Mouse (Mus musculus) midbrain, embryonic 14.5 days (tissue): ENCODE results near the gene Atg10. TPM values are rescaled to one million over a fixed set of nuclear protein-coding genes. Genes with fewer than 3 reads are reported as not detected.

Source experiments
- ATAC-seq: fragments of 200-750 bp; cut with Nextera tagmentation; 2 replicates; pipeline ENCODE4 v1.8.0; 2017; ENCODE audit warnings: moderate number of reproducible peaks, moderate library complexity; ENCODE audit not compliant: low FRiP score, low TSS enrichment
- DNase-seq: peaks from one replicate; pipeline ENCODE4 v3.0.0-alpha.2; 2015
- H3K27ac ChIP-seq: fragments of 300-500 bp; sonication (generic); replicated peaks from 2 replicates; pipeline ENCODE4 v1.5.1; 2014; ENCODE audit warnings: mild to moderate bottlenecking, low read depth, low read length, moderate library complexity
- H3K27me3 ChIP-seq: fragments of 300-500 bp; sonication (generic); 2 replicates; pipeline ENCODE4 v1.6.1; 2014; ENCODE audit warnings: low read length, control low read depth, mixed read lengths; ENCODE audit not compliant: control insufficient read depth, insufficient read depth
- H3K36me3 ChIP-seq: fragments of 300-500 bp; sonication (generic); 2 replicates; pipeline ENCODE4 v1.6.1; 2014; ENCODE audit warnings: low read length, control low read depth; ENCODE audit not compliant: control insufficient read depth, insufficient read depth
- H3K4me1 ChIP-seq: fragments of 300-500 bp; sonication (generic); 2 replicates; pipeline ENCODE4 v1.6.1; 2014; ENCODE audit warnings: mild to moderate bottlenecking, antibody characterized with exemption, low read length, control low read depth; ENCODE audit not compliant: control insufficient read depth, insufficient read depth
- H3K4me2 ChIP-seq: fragments of 300-500 bp; sonication (generic); 2 replicates; pipeline ENCODE4 v1.6.1; 2014; ENCODE audit warnings: mild to moderate bottlenecking, low read length, moderate library complexity
- H3K4me3 ChIP-seq: fragments of 300-500 bp; sonication (generic); replicated peaks from 2 replicates; pipeline ENCODE4 v1.5.1; 2014; ENCODE audit warnings: low read depth, low read length
- H3K9ac ChIP-seq: fragments of 300-500 bp; sonication (generic); replicated peaks from 2 replicates; pipeline ENCODE4 v1.6.1; 2014; ENCODE audit warnings: mild to moderate bottlenecking, low read length, moderate library complexity
- H3K9me3 ChIP-seq: fragments of 300-500 bp; sonication (generic); 2 replicates; pipeline ENCODE4 v1.6.1; 2016; ENCODE audit warnings: low read length, control low read depth, mixed read lengths; ENCODE audit not compliant: control insufficient read depth
- WGBS: fragments of 180-500 bp; shearing (Covaris S2); extraction: QIAGEN DNeasy Blood & Tissue Kit; methylation state at CpG from one replicate; pipeline ENCODE4 v1.1.7; 2014; 5-methylcytosine and 5-hydroxymethylcytosine counted together
- polyA plus RNA-seq: library from polyadenylated mRNA; unstranded; fragments of >200 nt; fragmentation: Nextera tagmentation; extraction: Ambion mirVana; gene quantifications from 2 replicates; pipeline ENCODE4 v1.2.1, GENCODE M21; 2014

Atg10 gene
- polyA plus RNA-seq, 1 experiment from 2014 or later: 14.5 TPM

DNA sequence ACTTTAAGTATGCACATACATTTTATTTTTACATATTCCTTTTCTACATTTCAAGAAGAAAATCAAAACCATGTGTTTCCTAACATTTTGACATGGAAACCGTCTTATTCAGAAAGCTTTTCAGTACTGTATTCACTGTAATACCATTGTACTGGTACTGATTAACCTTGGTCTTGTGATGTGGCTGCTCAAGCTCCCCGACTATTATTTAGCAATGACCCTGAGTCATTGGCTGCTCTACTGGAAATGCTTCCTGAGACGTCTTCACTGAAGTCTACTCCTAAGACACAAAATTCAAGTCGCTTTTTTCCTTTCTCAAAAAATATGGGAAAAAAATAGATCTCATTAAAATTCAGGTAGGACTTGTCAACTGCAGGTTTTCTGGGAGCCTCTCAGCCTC is 105.6 kb downstream of the Atg10 start:
- WGBS: 92% methylated on average over 4 of the region's 4 CpGs

DNA sequence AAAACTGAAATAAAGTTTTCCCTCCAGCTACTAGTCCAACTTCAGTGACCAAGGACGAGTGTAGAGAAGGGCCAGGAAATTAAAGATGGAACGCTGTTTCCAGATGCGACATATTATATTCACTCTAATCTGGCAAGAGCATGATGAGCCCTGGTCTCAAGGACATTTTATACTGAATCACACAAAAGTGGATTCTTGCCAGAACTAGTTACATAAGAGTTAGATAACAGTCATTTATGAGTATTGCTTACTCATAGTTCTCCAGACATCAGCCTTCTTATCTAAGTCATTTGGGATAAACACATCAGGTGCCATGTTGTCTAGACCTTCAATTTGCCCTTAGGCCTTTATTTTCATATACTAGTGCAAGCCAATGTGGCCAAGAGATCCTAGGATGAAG is 108.9 kb downstream of the Atg10 start:
- 94% methylated on average over 3 of the region's 3 CpGs for WGBS
- DNase-seq: no peak
- H3K27me3 ChIP-seq: no peaks in the 10 kb centered on the region
- no peaks in the 10 kb centered on the region for H3K4me1 ChIP-seq
- H3K9ac ChIP-seq: no peak overlapping the region
- no peaks in the 10 kb centered on the region for H3K36me3 ChIP-seq
- no peaks in the 10 kb centered on the region for H3K9me3 ChIP-seq
- H3K27ac ChIP-seq: no peak overlapping the region
- H3K4me2 ChIP-seq: no peak overlapping the region
- H3K4me3 ChIP-seq: no peak overlapping the region
- ATAC-seq: no peak

More for the DNA sequence above, 105.6 kb downstream of the Atg10 start:
- H3K36me3 ChIP-seq: no peaks in the 10 kb centered on the region
- no peaks in the 10 kb centered on the region for H3K27me3 ChIP-seq
- H3K9ac ChIP-seq: no peak overlapping the region
- no peak overlapping the region for H3K27ac ChIP-seq
- H3K4me2 ChIP-seq: no peak overlapping the region
- H3K4me3 ChIP-seq: no peak overlapping the region
- H3K4me1 ChIP-seq: no peaks in the 10 kb centered on the region
- DNase-seq (no peak), ATAC-seq (no peak)
- H3K9me3 ChIP-seq: no peaks in the 10 kb centered on the region

DNA sequence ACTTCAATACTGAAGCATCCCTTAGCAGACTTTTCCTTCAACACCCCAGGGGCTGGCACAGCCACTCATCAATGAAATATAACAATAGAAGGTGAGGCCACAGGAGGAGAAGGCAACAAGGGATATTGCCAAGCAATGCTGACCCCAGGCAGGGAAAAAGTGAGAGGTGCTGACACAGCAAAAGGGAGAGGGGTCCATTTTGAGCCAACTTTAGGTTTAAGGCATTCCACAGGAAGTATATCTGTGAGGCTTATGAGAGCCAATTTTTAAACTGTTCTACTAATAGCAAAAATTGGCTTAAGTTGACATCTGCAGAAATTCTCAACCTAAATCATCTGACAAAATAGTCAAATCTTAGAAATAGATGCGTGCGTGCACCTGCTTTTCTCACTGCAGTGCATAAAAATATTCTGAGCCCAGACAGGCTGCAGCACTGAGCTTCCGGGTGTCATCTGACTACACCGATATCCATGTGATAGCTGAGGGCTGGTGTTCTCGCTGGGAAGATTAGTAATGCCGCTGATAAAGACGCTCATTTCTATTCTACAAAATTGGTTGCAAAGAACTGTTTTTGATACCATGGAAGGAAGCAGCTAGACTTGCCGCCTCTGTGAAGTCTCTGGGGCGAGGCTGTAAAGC is 116.3 kb downstream of the Atg10 start:
- ATAC-seq (no peak), DNase-seq (no peak)
- H3K4me1 ChIP-seq: no peaks in the 10 kb centered on the region
- no peak overlapping the region for H3K27ac ChIP-seq
- H3K9me3 ChIP-seq: no peaks in the 10 kb centered on the region
- no peaks in the 10 kb centered on the region for H3K36me3 ChIP-seq
- no peak overlapping the region for H3K4me3 ChIP-seq
- WGBS: 87% methylated on average over 9 of the region's 9 CpGs
- H3K27me3 ChIP-seq: no peaks in the 10 kb centered on the region
- no peak overlapping the region for H3K9ac ChIP-seq
- H3K4me2 ChIP-seq: no peak overlapping the region

DNA sequence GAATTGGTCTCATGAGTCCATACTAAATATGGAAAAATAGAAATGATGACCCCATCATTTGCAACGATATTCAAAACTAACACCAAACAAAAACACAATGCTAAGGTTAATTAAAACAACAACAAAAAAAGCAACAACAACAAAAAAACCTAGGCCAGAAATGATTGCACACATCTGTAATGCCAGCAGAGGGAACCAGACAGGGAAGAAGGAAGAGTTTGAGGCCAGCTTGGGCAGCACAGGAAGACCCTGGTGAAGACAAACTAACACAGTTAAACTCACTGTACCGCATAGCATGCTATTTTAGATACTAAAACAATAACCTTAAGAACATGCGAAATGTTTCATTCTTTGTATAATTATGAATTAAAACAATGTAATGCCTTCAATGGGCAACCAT is 121.5 kb downstream of the Atg10 start:
- H3K9me3 ChIP-seq: no peaks in the 10 kb centered on the region
- DNase-seq (no peak), ATAC-seq (no peak)
- no peak overlapping the region for H3K27ac ChIP-seq
- H3K4me2 ChIP-seq: no peak overlapping the region
- H3K36me3 ChIP-seq: no peaks in the 10 kb centered on the region
- 91% methylated on average over 3 of the region's 3 CpGs for WGBS
- no peaks in the 10 kb centered on the region for H3K4me1 ChIP-seq
- H3K4me3 ChIP-seq: no peak overlapping the region
- no peak overlapping the region for H3K9ac ChIP-seq
- H3K27me3 ChIP-seq: no peaks in the 10 kb centered on the region

DNA sequence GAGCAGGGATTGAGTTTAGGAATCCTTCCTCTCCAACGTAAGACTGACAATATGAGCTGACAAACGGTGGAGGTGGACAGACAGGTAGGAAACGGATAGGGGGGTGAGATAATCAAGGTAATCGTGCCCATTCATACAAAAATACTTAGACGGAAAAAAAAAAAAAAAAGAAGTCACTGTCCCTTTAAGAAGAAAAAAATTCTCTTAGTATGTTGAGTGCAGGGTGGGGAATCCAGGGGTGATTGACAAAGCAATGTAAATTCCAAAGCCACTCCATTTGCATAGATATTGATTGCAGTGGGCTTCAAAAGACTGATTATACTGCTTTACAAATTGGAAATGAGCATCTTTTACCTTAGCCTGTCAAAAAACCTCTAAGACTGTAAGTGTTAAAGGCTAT is 123.4 kb downstream of the Atg10 start:
- H3K9ac ChIP-seq: no peak overlapping the region
- no peaks in the 10 kb centered on the region for H3K9me3 ChIP-seq
- H3K4me1 ChIP-seq: no peaks in the 10 kb centered on the region
- H3K4me2 ChIP-seq: no peak overlapping the region
- no peak overlapping the region for H3K27ac ChIP-seq
- ATAC-seq (no peak), DNase-seq (peak; percentile 25)
- 78% methylated on average over 5 of the region's 5 CpGs for WGBS
- H3K4me3 ChIP-seq: no peak overlapping the region
- no peaks in the 10 kb centered on the region for H3K27me3 ChIP-seq
- H3K36me3 ChIP-seq: no peaks in the 10 kb centered on the region

DNA sequence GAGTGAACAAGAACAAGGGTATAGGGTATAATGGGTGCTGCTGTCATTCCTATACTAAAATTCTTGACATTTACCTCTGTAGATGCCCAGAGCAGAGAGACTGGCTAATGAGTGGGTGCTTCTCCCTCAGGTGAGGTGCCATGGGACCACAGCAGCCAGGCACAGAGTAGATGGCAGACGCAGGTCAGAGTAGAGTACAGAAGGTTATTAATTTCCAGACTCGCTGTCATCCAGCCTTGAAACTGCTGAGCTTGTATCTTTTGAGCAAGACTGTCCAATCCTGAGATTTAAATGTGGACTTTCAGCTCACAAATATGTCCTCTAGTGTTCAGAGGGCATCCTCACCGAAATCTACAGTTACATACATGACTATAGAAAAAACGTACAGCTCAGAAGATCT is 128.9 kb downstream of the Atg10 start:
- no peaks in the 10 kb centered on the region for H3K36me3 ChIP-seq
- WGBS: 92% methylated on average over 4 of the region's 4 CpGs
- 0 out of 2 replicates have a peak overlapping the region, but pooled peaks have one; percentile 5 for H3K27ac ChIP-seq
- peaks cover 8% of the 10 kb centered on the region; the same call in 1 of the 2 replicates for H3K4me1 ChIP-seq
- DNase-seq (no peak), ATAC-seq (no peak)
- no peaks in the 10 kb centered on the region for H3K27me3 ChIP-seq
- H3K4me2 ChIP-seq: no peak overlapping the region
- no peaks in the 10 kb centered on the region for H3K9me3 ChIP-seq
- H3K4me3 ChIP-seq: no peak overlapping the region
- H3K9ac ChIP-seq: no peak overlapping the region

DNA sequence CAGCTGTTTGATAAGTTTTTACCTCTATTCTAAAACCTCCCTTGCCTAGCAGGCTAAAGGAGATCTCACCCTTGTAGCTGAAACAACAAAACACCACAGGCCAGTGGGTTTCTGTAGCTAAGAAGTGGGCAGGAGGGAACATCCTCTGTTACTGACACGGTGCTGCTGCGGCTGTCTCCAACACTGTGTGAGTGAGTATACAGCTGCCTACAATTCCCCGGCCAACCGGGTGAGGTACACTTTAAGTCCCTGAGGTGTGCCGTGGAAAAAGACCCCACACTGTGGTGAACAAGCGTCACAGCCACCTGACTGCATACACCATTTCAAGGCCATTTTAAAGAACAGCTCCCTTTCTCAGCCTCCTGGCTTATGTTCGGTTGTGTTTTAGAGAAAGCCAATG is 129.6 kb downstream of the Atg10 start:
- no peaks in the 10 kb centered on the region for H3K9me3 ChIP-seq
- H3K4me2 ChIP-seq: no peak overlapping the region
- no peak overlapping the region for H3K4me3 ChIP-seq
- 40% methylated on average over 7 of the region's 7 CpGs for WGBS
- no peaks in the 10 kb centered on the region for H3K36me3 ChIP-seq
- H3K27me3 ChIP-seq: no peaks in the 10 kb centered on the region
- ATAC-seq: peak; percentile 59; the same call in 1 of the 2 replicates
- H3K4me1 ChIP-seq: peaks cover 8% of the 10 kb centered on the region; the same call in 1 of the 2 replicates
- H3K27ac ChIP-seq: 0 out of 2 replicates have a peak overlapping the region, but pooled peaks have one; percentile 5
- 0 out of 2 replicates have a peak overlapping the region, but pooled peaks have one; percentile 7 for H3K9ac ChIP-seq
- DNase-seq: peak; percentile 50

DNA sequence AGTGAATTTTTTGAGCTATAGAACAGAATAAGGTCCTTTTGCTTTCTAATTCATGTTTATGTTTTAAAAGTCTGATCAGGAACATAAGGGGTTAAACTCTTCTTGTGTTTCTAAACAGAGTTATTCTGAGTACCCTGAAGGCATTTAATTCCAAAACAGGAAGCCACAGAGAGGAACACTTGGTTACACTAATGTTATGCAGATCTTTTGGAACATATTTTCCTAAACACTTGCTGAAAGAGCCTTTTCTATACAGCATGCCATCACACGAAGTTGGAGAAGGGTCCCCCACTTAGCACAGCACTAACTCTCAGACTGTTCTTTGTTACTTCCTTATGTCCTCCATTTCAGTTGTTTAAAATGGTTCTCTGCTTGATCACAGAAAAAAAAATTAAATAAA is 130.2 kb downstream of the Atg10 start:
- peak; percentile 24 for DNase-seq
- no peak overlapping the region for H3K4me2 ChIP-seq
- no peak overlapping the region for H3K4me3 ChIP-seq
- H3K4me1 ChIP-seq: peaks cover 8% of the 10 kb centered on the region; the same call in 1 of the 2 replicates
- H3K36me3 ChIP-seq: no peaks in the 10 kb centered on the region
- no peaks in the 10 kb centered on the region for H3K27me3 ChIP-seq
- H3K9me3 ChIP-seq: no peaks in the 10 kb centered on the region
- ATAC-seq: no peak
- WGBS: 11% methylated on average over 1 of the region's 1 CpGs
- no peak overlapping the region for H3K27ac ChIP-seq
- no peak overlapping the region for H3K9ac ChIP-seq

DNA sequence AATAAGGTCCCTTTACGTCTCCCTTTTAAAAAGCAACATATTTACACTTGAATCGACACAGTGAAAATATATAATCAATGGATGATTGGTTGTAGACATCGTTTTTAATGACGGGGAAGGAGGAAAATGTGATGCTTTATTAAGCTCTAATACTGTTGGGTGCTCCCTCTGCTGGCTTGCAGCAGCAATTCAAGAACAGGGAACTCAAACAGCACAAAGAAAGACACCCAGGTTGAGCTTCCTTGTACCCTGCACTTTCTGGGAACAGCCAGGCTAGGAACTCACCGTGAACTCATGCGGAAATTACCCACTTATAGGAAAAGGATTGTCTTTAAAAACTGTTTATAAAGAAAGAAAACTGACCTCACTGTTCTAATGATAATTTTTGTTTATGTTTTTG is 130.6 kb downstream of the Atg10 start:
- Histone ChIP-seq H3K9ac (no peak overlapping the region), H3K4me3 (no peak overlapping the region), H3K4me2 (peak overlapping the region; percentile 11; the same call in 1 of the 2 replicates), H3K9me3 (no peaks in the 10 kb centered on the region), H3K27ac (no peak overlapping the region), H3K36me3 (no peaks in the 10 kb centered on the region), H3K4me1 (peaks cover 8% of the 10 kb centered on the region; the same call in 1 of the 2 replicates), H3K27me3 (no peaks in the 10 kb centered on the region)
- 27% methylated on average over 6 of the region's 6 CpGs for WGBS
- DNase-seq (peak; percentile 80), ATAC-seq (no peak)
